Mouse (Mus musculus) MEL (cell line): ENCODE data around the gene Evc.

Experiments
- BHLHE40 ChIP-seq: IDR thresholded peaks from 2 replicates; pipeline ENCODE4 v1.6.1; 2012; ENCODE audit warnings: low read depth, mild to moderate bottlenecking, inconsistent platforms, low read length, improper control_type of control experiment, borderline replicate concordance
- EP300 ChIP-seq, 2 experiments: IDR thresholded peaks; 2 replicates each; pipeline ENCODE4 v1.6.1; 2011; ENCODE audit warnings: improper control_type of control experiment in 2 of 2, low read length in 2 of 2, low read depth in 1 of 2, mild to moderate bottlenecking in 1 of 2
- GATA1 ChIP-seq: IDR thresholded peaks from 2 replicates; pipeline ENCODE4 v1.6.1; 2011; ENCODE audit warnings: low read depth, low read length, improper control_type of control experiment
- MEF2A ChIP-seq: IDR thresholded peaks from 2 replicates; pipeline ENCODE4 v1.6.1; 2014; ENCODE audit warnings: low read depth, mild to moderate bottlenecking, inconsistent platforms, low read length, improper control_type of control experiment; ENCODE audit not compliant: poor library complexity, insufficient replicate concordance, severe bottlenecking; ENCODE audit errors: extremely low read depth
- USF1 ChIP-seq: IDR thresholded peaks from 2 replicates; pipeline ENCODE4 v1.6.1; 2014; ENCODE audit warnings: low read depth, mild to moderate bottlenecking, inconsistent platforms, low read length, improper control_type of control experiment, moderate library complexity
- ZC3H11A ChIP-seq: IDR thresholded peaks from 2 replicates; pipeline ENCODE4 v1.6.1; 2012; ENCODE audit warnings: low read depth, mild to moderate bottlenecking, inconsistent platforms, low read length, improper control_type of control experiment

GRCm38 (mm10) chr5:37362618-37363017 lies 25.9 kb upstream of the Evc start:
- TF ChIP-seq EP300 (IDR thresholded peaks at IDR 0.05; ENCODE audit: low read depth in 1 of 2, low read length in 2 of 2) (no peak), BHLHE40 (no peak), MEF2A (no peak), GATA1 (no peak), USF1 (no peak), ZC3H11A (no peak)
